Mouse (Mus musculus): ENCODE data around the gene Lrrc3b. TPM values are rescaled to one million over a fixed set of nuclear protein-coding genes. Genes with fewer than 3 reads are reported as not detected.

Lrrc3b gene
- polyA plus RNA-seq, 1 experiment from 2014 or later = 1.4 TPM

GRCm38 (mm10) chr14:15359134-15359533, 79.7 kb downstream of the Lrrc3b start:
- no peak overlapping the region for H3K27ac ChIP-seq (ENCODE audit: low read depth, low read length)
- no peak overlapping the region for H3K4me3 ChIP-seq (ENCODE audit: low read depth, low read length)
- no peaks in the 10 kb centered on the region for H3K9me3 ChIP-seq (ENCODE audit: control insufficient read depth)
- no peaks in the 10 kb centered on the region for H3K36me3 ChIP-seq (ENCODE audit: control insufficient read depth, insufficient read depth)
- no peak overlapping the region for H3K9ac ChIP-seq (ENCODE audit: low read depth, low read length)
- no peaks in the 10 kb centered on the region for H3K4me1 ChIP-seq (replicated peaks; ENCODE audit: control insufficient read depth, insufficient read depth, low read length)
- no peaks in the 10 kb centered on the region for H3K27me3 ChIP-seq (replicated peaks; ENCODE audit: control insufficient read depth, insufficient read depth, low read length)
- H3K4me2 ChIP-seq (replicated peaks; ENCODE audit: low read depth) = no peak overlapping the region
- WGBS = 69% methylated on average over 3 of the region's 3 CpGs
- no peak for ATAC-seq
- no peak for TF ChIP-seq CTCF (IDR thresholded peaks at IDR 0.05; ENCODE audit: low read depth)

GRCm38 (mm10) chr14:15355512-15355911, 83.3 kb downstream of the Lrrc3b start:
- no peak overlapping the region for H3K4me2 ChIP-seq (replicated peaks; ENCODE audit: low read depth)
- H3K9ac ChIP-seq (ENCODE audit: low read depth, low read length) = no peak overlapping the region
- no peaks in the 10 kb centered on the region for H3K9me3 ChIP-seq (ENCODE audit: control insufficient read depth)
- ATAC-seq = no peak
- 22% methylated on average over 3 of the region's 3 CpGs for WGBS
- H3K4me3 ChIP-seq (ENCODE audit: low read depth, low read length) = no peak overlapping the region
- H3K27me3 ChIP-seq (replicated peaks; ENCODE audit: control insufficient read depth, insufficient read depth, low read length) = no peaks in the 10 kb centered on the region
- no peaks in the 10 kb centered on the region for H3K36me3 ChIP-seq (ENCODE audit: control insufficient read depth, insufficient read depth)
- TF ChIP-seq CTCF (IDR thresholded peaks at IDR 0.05; ENCODE audit: low read depth) = peak; percentile 91
- H3K27ac ChIP-seq (ENCODE audit: low read depth, low read length) = no peak overlapping the region
- no peaks in the 10 kb centered on the region for H3K4me1 ChIP-seq (replicated peaks; ENCODE audit: control insufficient read depth, insufficient read depth, low read length)

- Histone ChIP-seq H3K9me3 (ENCODE audit: control insufficient read depth) (no peaks in the 10 kb centered on the region), H3K36me3 (ENCODE audit: control insufficient read depth, insufficient read depth) (no peaks in the 10 kb centered on the region), H3K4me2 (replicated peaks; ENCODE audit: low read depth) (no peak overlapping the region), H3K27me3 (replicated peaks; ENCODE audit: control insufficient read depth, insufficient read depth, low read length) (no peaks in the 10 kb centered on the region), H3K4me1 (replicated peaks; ENCODE audit: control insufficient read depth, insufficient read depth, low read length) (no peaks in the 10 kb centered on the region), H3K27ac (ENCODE audit: low read depth, low read length) (no peak overlapping the region), H3K9ac (ENCODE audit: low read depth, low read length) (no peak overlapping the region), H3K4me3 (ENCODE audit: low read depth, low read length) (no peak overlapping the region)
- WGBS = 52% methylated on average over 5 of the region's 5 CpGs
- ATAC-seq = no peak
- no peak for TF ChIP-seq CTCF (IDR thresholded peaks at IDR 0.05; ENCODE audit: low read depth)
These were observed 84.5 kb downstream of the Lrrc3b start for GRCm38 (mm10) chr14:15354299-15354698.

GRCm38 (mm10) chr14:15333130-15333529, 105.7 kb downstream of the Lrrc3b start:
- H3K4me1 ChIP-seq (replicated peaks; ENCODE audit: control insufficient read depth, insufficient read depth, low read length) = no peaks in the 10 kb centered on the region
- ATAC-seq = no peak
- WGBS = 56% methylated on average over 2 of the region's 2 CpGs
- no peak overlapping the region for H3K9ac ChIP-seq (ENCODE audit: low read depth, low read length)
- H3K36me3 ChIP-seq (ENCODE audit: control insufficient read depth, insufficient read depth) = no peaks in the 10 kb centered on the region
- no peak for TF ChIP-seq CTCF (IDR thresholded peaks at IDR 0.05; ENCODE audit: low read depth)
- no peaks in the 10 kb centered on the region for H3K9me3 ChIP-seq (ENCODE audit: control insufficient read depth)
- H3K27me3 ChIP-seq (replicated peaks; ENCODE audit: control insufficient read depth, insufficient read depth, low read length) = no peaks in the 10 kb centered on the region
- no peak overlapping the region for H3K4me2 ChIP-seq (replicated peaks; ENCODE audit: low read depth)
- H3K4me3 ChIP-seq (ENCODE audit: low read depth, low read length) = no peak overlapping the region
- no peak overlapping the region for H3K27ac ChIP-seq (ENCODE audit: low read depth, low read length)

GRCm38 (mm10) chr14:15331370-15331769, 107.4 kb downstream of the Lrrc3b start:
- Histone ChIP-seq H3K4me1 (replicated peaks; ENCODE audit: control insufficient read depth, insufficient read depth, low read length) (no peaks in the 10 kb centered on the region), H3K9ac (ENCODE audit: low read depth, low read length) (no peak overlapping the region), H3K9me3 (ENCODE audit: control insufficient read depth) (no peaks in the 10 kb centered on the region), H3K4me3 (ENCODE audit: low read depth, low read length) (no peak overlapping the region), H3K27ac (ENCODE audit: low read depth, low read length) (no peak overlapping the region), H3K4me2 (replicated peaks; ENCODE audit: low read depth) (no peak overlapping the region), H3K36me3 (ENCODE audit: control insufficient read depth, insufficient read depth) (no peaks in the 10 kb centered on the region), H3K27me3 (replicated peaks; ENCODE audit: control insufficient read depth, insufficient read depth, low read length) (no peaks in the 10 kb centered on the region)
- ATAC-seq = no peak
- TF ChIP-seq CTCF (IDR thresholded peaks at IDR 0.05; ENCODE audit: low read depth) = no peak
- WGBS = 50% methylated on average over 1 of the region's 1 CpGs

GRCm38 (mm10) chr14:15330155-15330554, 108.6 kb downstream of the Lrrc3b start:
- Histone ChIP-seq H3K27me3 (replicated peaks; ENCODE audit: control insufficient read depth, insufficient read depth, low read length) (no peaks in the 10 kb centered on the region), H3K4me2 (replicated peaks; ENCODE audit: low read depth) (no peak overlapping the region), H3K9ac (ENCODE audit: low read depth, low read length) (no peak overlapping the region), H3K36me3 (ENCODE audit: control insufficient read depth, insufficient read depth) (no peaks in the 10 kb centered on the region), H3K27ac (ENCODE audit: low read depth, low read length) (no peak overlapping the region), H3K4me1 (replicated peaks; ENCODE audit: control insufficient read depth, insufficient read depth, low read length) (no peaks in the 10 kb centered on the region), H3K9me3 (ENCODE audit: control insufficient read depth) (no peaks in the 10 kb centered on the region), H3K4me3 (ENCODE audit: low read depth, low read length) (no peak overlapping the region)
- TF ChIP-seq CTCF (IDR thresholded peaks at IDR 0.05; ENCODE audit: low read depth) = no peak
- WGBS = 74% methylated on average over 1 of the region's 1 CpGs
- no peak for ATAC-seq

GRCm38 (mm10) chr14:15325872-15326271, 112.9 kb downstream of the Lrrc3b start:
- H3K27me3 ChIP-seq (replicated peaks; ENCODE audit: control insufficient read depth, insufficient read depth, low read length) = no peaks in the 10 kb centered on the region

More at GRCm38 (mm10) chr14:15325872-15326271, 112.9 kb downstream of the Lrrc3b start:
- no peaks in the 10 kb centered on the region for H3K4me1 ChIP-seq (replicated peaks; ENCODE audit: control insufficient read depth, insufficient read depth, low read length)
- H3K27ac ChIP-seq (ENCODE audit: low read depth, low read length) = no peak overlapping the region
- H3K9ac ChIP-seq (ENCODE audit: low read depth, low read length) = no peak overlapping the region
- no peak for ATAC-seq
- 74% methylated on average over 1 of the region's 1 CpGs for WGBS
- H3K4me2 ChIP-seq (replicated peaks; ENCODE audit: low read depth) = no peak overlapping the region
- H3K4me3 ChIP-seq (ENCODE audit: low read depth, low read length) = no peak overlapping the region
- TF ChIP-seq CTCF (IDR thresholded peaks at IDR 0.05; ENCODE audit: low read depth) = no peak
- H3K36me3 ChIP-seq (ENCODE audit: control insufficient read depth, insufficient read depth) = no peaks in the 10 kb centered on the region
- H3K9me3 ChIP-seq (ENCODE audit: control insufficient read depth) = no peaks in the 10 kb centered on the region
